Mouse (Mus musculus): ENCODE results near the gene Meis1. TPM values are rescaled to one million over a fixed set of nuclear protein-coding genes. Genes with fewer than 3 reads are reported as not detected.
A peak's percentile ranks its signal among the peaks of the same experiment; 100 is the strongest.

Meis1 gene
- polyA plus RNA-seq (2014; fragmentation: Nextera tagmentation; extraction: Ambion mirVana) = 50.1 and 55.4 TPM in 2 replicates

GRCm38 (mm10) chr11:19018489-19019203, at the start of gene Meis1:
TSS of gene Meis1 (minus strand) at chr11:19018985.
- peaks cover 13% of the 10 kb centered on the region; the same call in 1 of the 2 replicates for H3K36me3 ChIP-seq (ENCODE audit: control insufficient read depth, insufficient read depth, low read length)
- peak; percentile 89 for ATAC-seq (ENCODE audit: insufficient number of reproducible peaks, insufficient read depth, low FRiP score, low read depth)
- peak within 1 kb of the TSS; percentile 99 for H3K9ac ChIP-seq (ENCODE audit: low read length)
- peaks cover 3 to 18% of the 10 kb centered on the region in 2 experiments; a peak in 3 of 4 replicates for H3K4me1 ChIP-seq (ENCODE audit: control insufficient read depth in 2 of 2, insufficient read depth in 2 of 2, low read length in 2 of 2)
- H3K4me2 ChIP-seq (ENCODE audit: low read length) = peak within 1 kb of the TSS; percentile 96
- H3K4me3 ChIP-seq (ENCODE audit: control insufficient read depth in 1 of 2, insufficient read depth in 1 of 2, low read depth in 1 of 2, low read length in 2 of 2) = peak within 1 kb of the TSS; percentile 63 to 90
- under 1% methylated on average over 29 of the region's 29 CpGs for WGBS
- H3K27me3 ChIP-seq (ENCODE audit: control insufficient read depth, insufficient read depth, low read length) = no peaks in the 10 kb centered on the region
- peak within 1 kb of the TSS; percentile 97 to 100 for H3K27ac ChIP-seq (replicated peaks in 1 of 2; ENCODE audit: control insufficient read depth in 1 of 2, insufficient read depth in 1 of 2, low read depth in 2 of 2, low read length in 2 of 2)
- no peaks in the 10 kb centered on the region for H3K9me3 ChIP-seq (ENCODE audit: control insufficient read depth, low read length)

GRCm38 (mm10) chr11:19067334-19067733, 48.5 kb upstream of the Meis1 start:
- Histone ChIP-seq H3K27ac (replicated peaks in 1 of 2; ENCODE audit: control insufficient read depth in 1 of 2, insufficient read depth in 1 of 2, low read depth in 2 of 2, low read length in 2 of 2) (no peak overlapping the region), H3K27me3 (ENCODE audit: control insufficient read depth, insufficient read depth, low read length) (no peaks in the 10 kb centered on the region), H3K4me3 (ENCODE audit: control insufficient read depth in 1 of 2, insufficient read depth in 1 of 2, low read depth in 1 of 2, low read length in 2 of 2) (no peak overlapping the region), H3K4me2 (ENCODE audit: low read length) (no peak overlapping the region), H3K36me3 (ENCODE audit: control insufficient read depth, insufficient read depth, low read length) (no peaks in the 10 kb centered on the region), H3K9me3 (ENCODE audit: control insufficient read depth, low read length) (0 out of 2 replicates have a peak, but pooled peaks cover 3% of the 10 kb centered on the region), H3K9ac (ENCODE audit: low read length) (no peak overlapping the region), H3K4me1 (ENCODE audit: control insufficient read depth in 2 of 2, insufficient read depth in 2 of 2, low read length in 2 of 2) (no peaks in the 10 kb centered on the region)
- 86% methylated on average over 5 of the region's 5 CpGs for WGBS
- no peak for ATAC-seq (ENCODE audit: insufficient number of reproducible peaks, insufficient read depth, low FRiP score, low read depth)

- H3K9ac ChIP-seq (ENCODE audit: low read length) = no peak overlapping the region
- no peaks in the 10 kb centered on the region; a peak in 1 of 4 replicates for H3K4me1 ChIP-seq (ENCODE audit: control insufficient read depth in 2 of 2, insufficient read depth in 2 of 2, low read length in 2 of 2)
- 44% methylated on average over 7 of the region's 7 CpGs for WGBS
- H3K4me3 ChIP-seq (ENCODE audit: control insufficient read depth in 1 of 2, insufficient read depth in 1 of 2, low read depth in 1 of 2, low read length in 2 of 2) = no peak overlapping the region
- H3K4me2 ChIP-seq (ENCODE audit: low read length) = no peak overlapping the region
- H3K9me3 ChIP-seq (ENCODE audit: control insufficient read depth, low read length) = no peaks in the 10 kb centered on the region
- no peaks in the 10 kb centered on the region for H3K27me3 ChIP-seq (ENCODE audit: control insufficient read depth, insufficient read depth, low read length)
- H3K27ac ChIP-seq (replicated peaks in 1 of 2; ENCODE audit: control insufficient read depth in 1 of 2, insufficient read depth in 1 of 2, low read depth in 2 of 2, low read length in 2 of 2) = no peak overlapping the region
- ATAC-seq (ENCODE audit: insufficient number of reproducible peaks, insufficient read depth, low FRiP score, low read depth) = no peak
- no peaks in the 10 kb centered on the region for H3K36me3 ChIP-seq (ENCODE audit: control insufficient read depth, insufficient read depth, low read length)
Observed at GRCm38 (mm10) chr11:19049276-19049675, 30.5 kb upstream of the Meis1 start.

DNA sequence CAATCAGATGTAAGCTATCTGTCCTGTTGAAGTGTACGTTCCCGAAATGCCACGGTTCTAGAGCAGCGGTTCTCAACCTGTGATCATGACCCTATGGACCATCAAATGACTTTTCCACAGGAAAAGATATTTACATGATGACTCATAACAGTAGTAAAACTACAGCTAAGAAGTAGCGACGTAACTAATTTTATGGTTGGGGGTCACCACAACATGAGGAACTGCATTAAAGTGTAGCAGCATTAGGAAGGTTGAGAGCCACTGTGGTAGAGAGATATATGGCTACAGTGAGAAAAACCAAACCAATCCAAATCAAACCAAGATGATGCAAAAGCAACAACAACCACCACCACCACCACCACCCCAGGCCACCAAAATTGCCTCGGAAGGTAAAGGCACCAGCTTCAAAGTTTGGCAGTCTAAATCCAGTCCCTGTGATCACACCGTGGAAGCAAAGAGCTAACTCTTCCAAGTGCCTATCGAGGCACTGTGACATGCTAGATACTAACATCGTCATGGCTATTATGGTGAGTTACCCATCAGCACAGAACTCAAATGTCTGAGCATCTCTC, 17.9 kb upstream of the Meis1 start:
- H3K9me3 ChIP-seq (ENCODE audit: control insufficient read depth, low read length) = no peaks in the 10 kb centered on the region
- H3K4me1 ChIP-seq (ENCODE audit: control insufficient read depth in 2 of 2, insufficient read depth in 2 of 2, low read length in 2 of 2) = no peaks in the 10 kb centered on the region
- H3K4me3 ChIP-seq (ENCODE audit: control insufficient read depth in 1 of 2, insufficient read depth in 1 of 2, low read depth in 1 of 2, low read length in 2 of 2) = no peak overlapping the region
- H3K36me3 ChIP-seq (ENCODE audit: control insufficient read depth, insufficient read depth, low read length) = no peaks in the 10 kb centered on the region
- H3K27ac ChIP-seq (replicated peaks in 1 of 2; ENCODE audit: control insufficient read depth in 1 of 2, insufficient read depth in 1 of 2, low read depth in 2 of 2, low read length in 2 of 2) = no peak overlapping the region
- no peak overlapping the region for H3K4me2 ChIP-seq (ENCODE audit: low read length)
- ATAC-seq (ENCODE audit: insufficient number of reproducible peaks, insufficient read depth, low FRiP score, low read depth) = no peak
- 89% methylated on average over 10 of the region's 10 CpGs for WGBS
- H3K27me3 ChIP-seq (ENCODE audit: control insufficient read depth, insufficient read depth, low read length) = no peaks in the 10 kb centered on the region
- no peak overlapping the region for H3K9ac ChIP-seq (ENCODE audit: low read length)

GRCm38 (mm10) chr11:19026581-19027561, 8.1 kb upstream of the Meis1 start:
- peak; percentile 85 for ATAC-seq (ENCODE audit: insufficient number of reproducible peaks, insufficient read depth, low FRiP score, low read depth)
- H3K36me3 ChIP-seq (ENCODE audit: control insufficient read depth, insufficient read depth, low read length) = no peaks in the 10 kb centered on the region
- H3K4me1 ChIP-seq (ENCODE audit: control insufficient read depth in 2 of 2, insufficient read depth in 2 of 2, low read length in 2 of 2) = peaks cover 3 to 9% of the 10 kb centered on the region in 2 experiments; a peak in 3 of 4 replicates
- peak overlapping the region; percentile 82 for H3K9ac ChIP-seq (ENCODE audit: low read length)
- peak overlapping the region; percentile 53 to 65 for H3K4me3 ChIP-seq (ENCODE audit: control insufficient read depth in 1 of 2, insufficient read depth in 1 of 2, low read depth in 1 of 2, low read length in 2 of 2)
- WGBS = under 1% methylated on average over 58 of the region's 58 CpGs
- H3K9me3 ChIP-seq (ENCODE audit: control insufficient read depth, low read length) = no peaks in the 10 kb centered on the region
- peak overlapping the region; percentile 80 for H3K4me2 ChIP-seq (ENCODE audit: low read length)
- H3K27ac ChIP-seq (replicated peaks in 1 of 2; ENCODE audit: control insufficient read depth in 1 of 2, insufficient read depth in 1 of 2, low read depth in 2 of 2, low read length in 2 of 2) = peak overlapping the region; percentile 70 to 82
- H3K27me3 ChIP-seq (ENCODE audit: control insufficient read depth, insufficient read depth, low read length) = no peaks in the 10 kb centered on the region

- Histone ChIP-seq H3K36me3 (ENCODE audit: control insufficient read depth, insufficient read depth, low read length) (no peaks in the 10 kb centered on the region), H3K4me1 (ENCODE audit: control insufficient read depth in 2 of 2, insufficient read depth in 2 of 2, low read length in 2 of 2) (peaks cover 6 to 17% of the 10 kb centered on the region in 2 experiments; a peak in 3 of 4 replicates), H3K27me3 (ENCODE audit: control insufficient read depth, insufficient read depth, low read length) (no peaks in the 10 kb centered on the region), H3K4me3 (ENCODE audit: control insufficient read depth in 1 of 2, insufficient read depth in 1 of 2, low read depth in 1 of 2, low read length in 2 of 2) (peak overlapping the region; percentile 53 to 65), H3K9ac (ENCODE audit: low read length) (peak overlapping the region; percentile 82), H3K27ac (replicated peaks in 1 of 2; ENCODE audit: control insufficient read depth in 1 of 2, insufficient read depth in 1 of 2, low read depth in 2 of 2, low read length in 2 of 2) (peak overlapping the region; percentile 70 to 82; a peak in 3 of 4 replicates), H3K9me3 (ENCODE audit: control insufficient read depth, low read length) (no peaks in the 10 kb centered on the region), H3K4me2 (ENCODE audit: low read length) (peak overlapping the region; percentile 80)
- no peak for ATAC-seq (ENCODE audit: insufficient number of reproducible peaks, insufficient read depth, low FRiP score, low read depth)
- WGBS = 8% methylated on average over 11 of the region's 11 CpGs
Observed at GRCm38 (mm10) chr11:19025976-19026520, 7.3 kb upstream of the Meis1 start.

Measured in heart, embryonic 14.5 days (tissue).